21 mouse cellular contexts compared by ENCODE assay signal in genomic region chr11:116556308-116556707, GRCm38 (mm10). TPM values are rescaled to one million over a fixed set of nuclear protein-coding genes. Genes with fewer than 3 reads are reported as not detected.
A peak's percentile ranks its signal among the peaks of the same experiment; 100 is the strongest.
DNase-seq lines count a peak whose midpoint lies in the region; ATAC-seq and TF ChIP-seq lines count a peak whose summit lies in the region.
"Had no signal": no experiment of that assay in that cellular context is flagged by ENCODE, and none has a peak within 500 bp of the region (broad histone marks: within the 10 kb centered on the region; RNA-seq: fewer than 3 reads in every experiment).

No protein-coding gene starts in this region.

- no peak for TF ChIP-seq CTCF in gastrocnemius, adult 2 months (IDR thresholded peaks at IDR 0.05)

- DNase-seq in gastrocnemius, adult 2 months = peak; percentile 50
- no peak for DNase-seq in gastrocnemius, postnatal 14 days
- DNase-seq in hindbrain, embryonic 11.5 days (ENCODE audit: low spot score) = no peak
- DNase-seq in limb, embryonic 10.5 days (ENCODE audit: low spot score) = no peak
- DNase-seq in neural tube, embryonic 10.5 days (ENCODE audit: extremely low spot score, low spot score) = no peak
- DNase-seq: cerebellum, postnatal 10 days; gastrocnemius, postnatal 10 days; kidney, adult 8-10 months; retina, postnatal 1 day; right cerebral cortex, postnatal 4 days; thymus, postnatal 14 days had no signal

- no peak overlapping the region for H3K4me2 ChIP-seq in hindbrain, embryonic 13.5 days
- H3K4me2 ChIP-seq in hindbrain, embryonic 11.5 days (replicated peaks; ENCODE audit: low read depth, low read length) = no peak overlapping the region
- no peak overlapping the region for H3K4me2 ChIP-seq in limb, embryonic 12.5 days
- H3K4me2 ChIP-seq in neural tube, embryonic 13.5 days = no peak overlapping the region

- ATAC-seq in hindbrain, embryonic 13.5 days (ENCODE audit: low FRiP score) = no peak
- ATAC-seq in hindbrain, embryonic 11.5 days (ENCODE audit: low FRiP score) = no peak
- ATAC-seq in limb, embryonic 12.5 days (ENCODE audit: insufficient number of reproducible peaks, insufficient read depth, low FRiP score, low TSS enrichment, low read depth) = no peak
- no peak for ATAC-seq in neural tube, embryonic 13.5 days (ENCODE audit: low read depth)
- ATAC-seq: lung, postnatal 0 days had no signal

- 71% methylated on average over 6 of the region's 6 CpGs for WGBS in hindbrain, embryonic 13.5 days
- 72% methylated on average over 6 of the region's 6 CpGs for WGBS in hindbrain, embryonic 11.5 days
- 57% methylated on average over 6 of the region's 6 CpGs for WGBS in limb, embryonic 12.5 days
- 70% methylated on average over 6 of the region's 6 CpGs for WGBS in limb, embryonic 10.5 days
- WGBS in neural tube, embryonic 13.5 days = 68% methylated on average over 6 of the region's 6 CpGs

- H3K27ac ChIP-seq in gastrocnemius, adult 2 months = peak overlapping the region; percentile 66
- peak overlapping the region; percentile 58 for H3K27ac ChIP-seq in hindbrain, embryonic 13.5 days
- H3K27ac ChIP-seq in hindbrain, embryonic 11.5 days (ENCODE audit: low read depth, low read length) = no peak overlapping the region
- H3K27ac ChIP-seq in limb, embryonic 12.5 days = no peak overlapping the region
- no peak overlapping the region for H3K27ac ChIP-seq in limb, embryonic 10.5 days
- H3K27ac ChIP-seq in neural tube, embryonic 13.5 days (replicated peaks) = 0 out of 2 replicates have a peak overlapping the region, but pooled peaks have one; percentile 13

- no peaks in the 10 kb centered on the region for H3K27me3 ChIP-seq in hindbrain, embryonic 13.5 days
- no peaks in the 10 kb centered on the region for H3K27me3 ChIP-seq in hindbrain, embryonic 11.5 days (ENCODE audit: control insufficient read depth, insufficient read depth, low read length)
- no peaks in the 10 kb centered on the region for H3K27me3 ChIP-seq in limb, embryonic 12.5 days
- no peaks in the 10 kb centered on the region for H3K27me3 ChIP-seq in limb, embryonic 10.5 days (ENCODE audit: low read depth, poor library complexity, severe bottlenecking)
- H3K27me3 ChIP-seq in neural tube, embryonic 13.5 days = no peaks in the 10 kb centered on the region
- H3K27me3 ChIP-seq: CH12.LX had no signal

- peak overlapping the region; percentile 3; the same call in 1 of the 2 replicates for H3K9ac ChIP-seq in hindbrain, embryonic 13.5 days
- H3K9ac ChIP-seq in hindbrain, embryonic 11.5 days (ENCODE audit: low read depth, low read length) = no peak overlapping the region
- H3K9ac ChIP-seq in limb, embryonic 12.5 days (replicated peaks) = 0 out of 2 replicates have a peak overlapping the region, but pooled peaks have one; percentile 8
- H3K9ac ChIP-seq in neural tube, embryonic 13.5 days = no peak overlapping the region

- no peaks in the 10 kb centered on the region for H3K36me3 ChIP-seq in hindbrain, embryonic 13.5 days
- H3K36me3 ChIP-seq in hindbrain, embryonic 11.5 days (ENCODE audit: control insufficient read depth, insufficient read depth, low read length) = no peaks in the 10 kb centered on the region
- 0 out of 2 replicates have a peak, but pooled peaks cover 4% of the 10 kb centered on the region for H3K36me3 ChIP-seq in limb, embryonic 12.5 days
- peaks cover 12% of the 10 kb centered on the region for H3K36me3 ChIP-seq in limb, embryonic 10.5 days
- no peaks in the 10 kb centered on the region for H3K36me3 ChIP-seq in neural tube, embryonic 13.5 days

- peak overlapping the region; percentile 9; the same call in 1 of the 2 replicates for H3K4me3 ChIP-seq in gastrocnemius, adult 2 months
- H3K4me3 ChIP-seq in hindbrain, embryonic 13.5 days = no peak overlapping the region
- no peak overlapping the region for H3K4me3 ChIP-seq in hindbrain, embryonic 11.5 days (ENCODE audit: low read depth, low read length)
- no peak overlapping the region for H3K4me3 ChIP-seq in limb, embryonic 12.5 days (replicated peaks)
- H3K4me3 ChIP-seq in limb, embryonic 10.5 days = no peak overlapping the region
- H3K4me3 ChIP-seq in neural tube, embryonic 13.5 days = no peak overlapping the region

- H3K9me3 ChIP-seq in hindbrain, embryonic 13.5 days = no peaks in the 10 kb centered on the region
- H3K9me3 ChIP-seq in hindbrain, embryonic 11.5 days (ENCODE audit: control insufficient read depth, low read length) = no peaks in the 10 kb centered on the region
- 0 out of 2 replicates have a peak, but pooled peaks cover 9% of the 10 kb centered on the region for H3K9me3 ChIP-seq in limb, embryonic 12.5 days
- no peaks in the 10 kb centered on the region for H3K9me3 ChIP-seq in limb, embryonic 10.5 days (replicated peaks)
- no peaks in the 10 kb centered on the region for H3K9me3 ChIP-seq in neural tube, embryonic 13.5 days

- intact Hi-C loops in gastrocnemius, adult 2 months (cut with DNase I) = no loop called here
- intact Hi-C loops in gastrocnemius, postnatal 14 days (cut with DNase I; ENCODE audit: low total_unique reads) = loop anchor here (10.0 kb wide), 1 partner anchor 68 kb away; the partner anchor contains the start of gene Rhbdf2

- H3K4me1 ChIP-seq in hindbrain, embryonic 13.5 days (replicated peaks) = peaks cover 75% of the 10 kb centered on the region
- H3K4me1 ChIP-seq in hindbrain, embryonic 11.5 days (replicated peaks; ENCODE audit: control insufficient read depth, insufficient read depth, low read length) = peaks cover 4% of the 10 kb centered on the region; the same call in 1 of the 2 replicates
- peaks cover 37% of the 10 kb centered on the region for H3K4me1 ChIP-seq in limb, embryonic 12.5 days (replicated peaks)
- peaks cover 56% of the 10 kb centered on the region for H3K4me1 ChIP-seq in limb, embryonic 10.5 days
- peaks cover 69% of the 10 kb centered on the region for H3K4me1 ChIP-seq in neural tube, embryonic 13.5 days (replicated peaks)

RNA-seq across cellular contexts. Expression of gene Ube2o, which starts 24.9 kb away (rescaled TPM):
- total RNA-seq in gastrocnemius, adult 2 months (2021) = 10 to 100 TPM; 19.4 to 22.9 TPM
- 10 to 100 TPM; 23.4 to 25.6 TPM for total RNA-seq in gastrocnemius, postnatal 14 days (2021)
- polyA plus RNA-seq in hindbrain, embryonic 13.5 days (2015; fragmentation: Nextera tagmentation; extraction: Ambion mirVana) = 14.1 and 14.8 TPM in 2 replicates
- polyA plus RNA-seq in hindbrain, embryonic 11.5 days (2014; fragmentation: Nextera tagmentation; extraction: Ambion mirVana) = 17.5 and 18.8 TPM in 2 replicates
- 14.8 and 21.7 TPM in 2 replicates for polyA plus RNA-seq in limb, embryonic 12.5 days (2016; fragmentation: Nextera tagmentation; extraction: Ambion mirVana)
- 12.7 and 16.4 TPM in 2 replicates for polyA plus RNA-seq in limb, embryonic 10.5 days (2016; fragmentation: Nextera tagmentation; extraction: Ambion mirVana)
- polyA plus RNA-seq in neural tube, embryonic 13.5 days (2015; fragmentation: Nextera tagmentation; extraction: Ambion mirVana) = 20.1 and 24.6 TPM in 2 replicates

RNA-seq across cellular contexts. Expression of gene Sphk1, which starts 25.6 kb away (rescaled TPM):
- total RNA-seq in gastrocnemius, adult 2 months (2021) = 1 to 10 TPM in 1 of 2 experiments, under 1 TPM in 1; 0.36 to 1.7 TPM
- total RNA-seq in gastrocnemius, postnatal 14 days (2021) = 1 to 10 TPM; 1.6 to 2.6 TPM
- polyA plus RNA-seq in hindbrain, embryonic 13.5 days (2015; fragmentation: Nextera tagmentation; extraction: Ambion mirVana) = 3.1 and 3.3 TPM in 2 replicates
- 8.1 and 10.0 TPM in 2 replicates for polyA plus RNA-seq in hindbrain, embryonic 11.5 days (2014; fragmentation: Nextera tagmentation; extraction: Ambion mirVana)
- polyA plus RNA-seq in limb, embryonic 12.5 days (2016; fragmentation: Nextera tagmentation; extraction: Ambion mirVana) = 1.4 and 1.8 TPM in 2 replicates
- polyA plus RNA-seq in limb, embryonic 10.5 days (2016; fragmentation: Nextera tagmentation; extraction: Ambion mirVana) = 0.30 and 0.54 TPM in 2 replicates
- 3.7 and 6.1 TPM in 2 replicates for polyA plus RNA-seq in neural tube, embryonic 13.5 days (2015; fragmentation: Nextera tagmentation; extraction: Ambion mirVana)

RNA-seq across cellular contexts. Expression of gene Aanat, which starts 29.9 kb away (rescaled TPM):
- not detected for total RNA-seq in gastrocnemius, adult 2 months (2021)
- not detected for total RNA-seq in gastrocnemius, postnatal 14 days (2021)
- polyA plus RNA-seq in hindbrain, embryonic 13.5 days (2015; fragmentation: Nextera tagmentation; extraction: Ambion mirVana) = 0.36 and 1.0 TPM in 2 replicates
- polyA plus RNA-seq in hindbrain, embryonic 11.5 days (2014; fragmentation: Nextera tagmentation; extraction: Ambion mirVana) = not detected in 2 replicates
- not detected in 2 replicates for polyA plus RNA-seq in limb, embryonic 12.5 days (2016; fragmentation: Nextera tagmentation; extraction: Ambion mirVana)
- polyA plus RNA-seq in limb, embryonic 10.5 days (2016; fragmentation: Nextera tagmentation; extraction: Ambion mirVana) = not detected in 2 replicates
- 0.18 TPM in 1 of 2 replicates, not detected in the other for polyA plus RNA-seq in neural tube, embryonic 13.5 days (2015; fragmentation: Nextera tagmentation; extraction: Ambion mirVana)
- total RNA-seq: adrenal gland, adult 18-20 months; CH12.LX; gastrocnemius, postnatal 10 days; liver, adult 2 months; megakaryocyte-erythroid progenitor cell, adult 5-6 weeks had no signal
- polyA plus RNA-seq: embryonic facial prominence, embryonic 14.5 days; heart, embryonic 16.5 days; liver, adult 2 months; lung, postnatal 0 days had no signal

Comparison
In these comparisons a context has a peak if more than half of its experiments do, and no peak if none do; other contexts are left out.
1. H3K27ac ChIP-seq: peak in gastrocnemius, adult 2 months (single experiment), hindbrain, embryonic 13.5 days (single experiment) and neural tube, embryonic 13.5 days (single experiment); none in hindbrain, embryonic 11.5 days (single experiment), limb, embryonic 12.5 days (single experiment) and limb, embryonic 10.5 days (single experiment).
2. H3K9ac ChIP-seq: peak in hindbrain, embryonic 13.5 days (single experiment) and limb, embryonic 12.5 days (single experiment); none in hindbrain, embryonic 11.5 days (single experiment) and neural tube, embryonic 13.5 days (single experiment).